8 mouse cellular contexts compared by ENCODE assay signal in genomic region chr10:13090596-13091424, GRCm38 (mm10). TPM values are rescaled to one million over a fixed set of nuclear protein-coding genes. Genes with fewer than 3 reads are reported as not detected.
A peak's percentile ranks its signal among the peaks of the same experiment; 100 is the strongest.
DNase-seq lines count a peak whose midpoint lies in the region; ATAC-seq and TF ChIP-seq lines count a peak whose summit lies in the region.

No protein-coding gene starts in this region.

- no peak for TF ChIP-seq POLR2A in small intestine, adult 2 months (IDR thresholded peaks at IDR 0.05; ENCODE audit: low read depth, low read length)

- H3K9me3 ChIP-seq in embryonic facial prominence, embryonic 11.5 days (replicated peaks; ENCODE audit: control insufficient read depth, low read length): peaks cover 2% of the 10 kb centered on the region
- peaks cover 15% of the 10 kb centered on the region; the same call in 1 of the 2 replicates for H3K9me3 ChIP-seq in limb, embryonic 11.5 days (ENCODE audit: control insufficient read depth, low read length)
- peaks cover 31% of the 10 kb centered on the region for H3K9me3 ChIP-seq in midbrain, embryonic 11.5 days (ENCODE audit: control insufficient read depth, low read length)

- H3K27me3 ChIP-seq in embryonic facial prominence, embryonic 11.5 days (ENCODE audit: control insufficient read depth, insufficient read depth, low read length): no peaks in the 10 kb centered on the region
- no peaks in the 10 kb centered on the region for H3K27me3 ChIP-seq in limb, embryonic 11.5 days (ENCODE audit: control insufficient read depth, insufficient read depth, low read length)
- H3K27me3 ChIP-seq in midbrain, embryonic 11.5 days (ENCODE audit: control insufficient read depth, insufficient read depth, low read length): no peaks in the 10 kb centered on the region
- 0 out of 2 replicates have a peak, but pooled peaks cover 2% of the 10 kb centered on the region for H3K27me3 ChIP-seq in small intestine, adult 2 months (ENCODE audit: control insufficient read depth, insufficient read depth, low read length)

- no peak for TF ChIP-seq CTCF in small intestine, adult 2 months (IDR thresholded peaks at IDR 0.05; ENCODE audit: extremely low read depth, insufficient read length, insufficient replicate concordance, low read depth, low read length)

- DNase-seq in adrenal gland, postnatal 4 days (ENCODE audit: low spot score in 2 of 2): peak; percentile 24 to 47
- DNase-seq in embryonic facial prominence, embryonic 11.5 days (ENCODE audit: low spot score): peak; percentile 81
- peak; percentile 67 to 76 for DNase-seq in heart, adult 18-20 months
- DNase-seq in kidney, adult 18-20 months: peak; percentile 59
- peak; percentile 76 for DNase-seq in limb, embryonic 11.5 days (ENCODE audit: low spot score)
- DNase-seq in midbrain, embryonic 11.5 days (ENCODE audit: low spot score, missing footprints): peak; percentile 96

- peak; percentile 96 for ATAC-seq in embryonic facial prominence, embryonic 11.5 days (replicated peaks; ENCODE audit: insufficient number of reproducible peaks, low FRiP score, low TSS enrichment, low read depth)
- ATAC-seq in limb, embryonic 11.5 days (ENCODE audit: insufficient number of reproducible peaks, low FRiP score, low TSS enrichment, low read depth): peak; percentile 91
- peak; percentile 95 for ATAC-seq in midbrain, embryonic 11.5 days (ENCODE audit: low FRiP score)
- no peak for ATAC-seq in erythroid progenitor cell, adult 5-6 weeks (replicated peaks; ENCODE audit: low FRiP score, poor library complexity, severe bottlenecking)

- 44% methylated on average over 69 of the region's 70 CpGs for WGBS in embryonic facial prominence, embryonic 11.5 days
- WGBS in limb, embryonic 11.5 days: 43% methylated on average over 70 of the region's 70 CpGs
- WGBS in midbrain, embryonic 11.5 days: 48% methylated on average over 70 of the region's 70 CpGs
- WGBS in small intestine, adult 2 months: 50% methylated on average over 70 of the region's 70 CpGs

- H3K9ac ChIP-seq in embryonic facial prominence, embryonic 11.5 days (replicated peaks; ENCODE audit: low read length): peak overlapping the region; percentile 63
- H3K9ac ChIP-seq in limb, embryonic 11.5 days (ENCODE audit: low read length): peak overlapping the region; percentile 61
- H3K9ac ChIP-seq in midbrain, embryonic 11.5 days (ENCODE audit: low read length): peak overlapping the region; percentile 77

- no peak overlapping the region for H3K27ac ChIP-seq in embryonic facial prominence, embryonic 11.5 days (replicated peaks; ENCODE audit: low read depth, low read length)
- no peak overlapping the region for H3K27ac ChIP-seq in limb, embryonic 11.5 days (replicated peaks; ENCODE audit: low read depth, low read length)
- no peak overlapping the region; the same call in 1 of the 2 replicates for H3K27ac ChIP-seq in midbrain, embryonic 11.5 days (ENCODE audit: low read depth, low read length)
- H3K27ac ChIP-seq in small intestine, adult 2 months (ENCODE audit: insufficient read depth, low read depth, low read length): no peak overlapping the region

- H3K4me3 ChIP-seq in embryonic facial prominence, embryonic 11.5 days (ENCODE audit: low read depth, low read length): peak overlapping the region; percentile 50
- H3K4me3 ChIP-seq in limb, embryonic 11.5 days (ENCODE audit: low read depth, low read length): peak overlapping the region; percentile 43
- H3K4me3 ChIP-seq in midbrain, embryonic 11.5 days (ENCODE audit: low read depth, low read length): peak overlapping the region; percentile 62
- peak overlapping the region; percentile 63 for H3K4me3 ChIP-seq in small intestine, adult 2 months (ENCODE audit: low read depth, low read length)

- no peaks in the 10 kb centered on the region for H3K4me1 ChIP-seq in embryonic facial prominence, embryonic 11.5 days (ENCODE audit: control insufficient read depth, insufficient read depth, low read length)
- H3K4me1 ChIP-seq in limb, embryonic 11.5 days (ENCODE audit: control insufficient read depth, insufficient read depth, low read length): no peaks in the 10 kb centered on the region
- H3K4me1 ChIP-seq in midbrain, embryonic 11.5 days (ENCODE audit: control insufficient read depth, insufficient read depth, low read length): no peaks in the 10 kb centered on the region; the same call in 1 of the 2 replicates
- no peaks in the 10 kb centered on the region for H3K4me1 ChIP-seq in small intestine, adult 2 months (ENCODE audit: control insufficient read depth, insufficient read depth, insufficient read length, low read length)

- H3K36me3 ChIP-seq in embryonic facial prominence, embryonic 11.5 days (replicated peaks; ENCODE audit: control insufficient read depth, insufficient read depth, low read depth, low read length): no peaks in the 10 kb centered on the region
- no peaks in the 10 kb centered on the region for H3K36me3 ChIP-seq in limb, embryonic 11.5 days (ENCODE audit: control insufficient read depth, insufficient read depth, low read length)
- H3K36me3 ChIP-seq in midbrain, embryonic 11.5 days (ENCODE audit: control insufficient read depth, insufficient read depth, low read length): no peaks in the 10 kb centered on the region
- no peaks in the 10 kb centered on the region for H3K36me3 ChIP-seq in small intestine, adult 2 months (ENCODE audit: control insufficient read depth, insufficient read depth, low read length)

- peak overlapping the region; percentile 57 for H3K4me2 ChIP-seq in embryonic facial prominence, embryonic 11.5 days (ENCODE audit: low read depth, low read length)
- peak overlapping the region; percentile 66 for H3K4me2 ChIP-seq in limb, embryonic 11.5 days (ENCODE audit: low read depth, severe bottlenecking)
- peak overlapping the region; percentile 53 for H3K4me2 ChIP-seq in midbrain, embryonic 11.5 days

RNA-seq across cellular contexts. Expression of gene Plagl1, which starts 30.5 kb away (rescaled TPM):
- 100 to 1,000 TPM; 111 to 114 TPM for total RNA-seq in adrenal gland, postnatal 4 days (2021)
- polyA plus RNA-seq in embryonic facial prominence, embryonic 11.5 days (2014; fragmentation: Nextera tagmentation; extraction: Ambion mirVana): 136 and 141 TPM in 2 replicates
- total RNA-seq in heart, adult 18-20 months (2021): 1 to 10 TPM; 6.2 to 9.4 TPM
- 74.5 and 74.9 TPM in 2 replicates for polyA plus RNA-seq in limb, embryonic 11.5 days (2014; fragmentation: Nextera tagmentation; extraction: Ambion mirVana)
- 129 and 142 TPM in 2 replicates for polyA plus RNA-seq in midbrain, embryonic 11.5 days (2014; fragmentation: Nextera tagmentation; extraction: Ambion mirVana)
- 3.6 and 4.8 TPM in 2 replicates for polyA plus RNA-seq in small intestine, adult 2 months (2012; rRNA removed)
- total RNA-seq in erythroid progenitor cell, adult 5-6 weeks (2015; ENCODE audit: low replicate concordance): not detected in 2 replicates
- not detected in 2 replicates for total RNA-seq in erythroid progenitor cell, adult 5-6 weeks (2017; ENCODE audit: low replicate concordance)

Comparison
In these comparisons a context has a peak if more than half of its experiments do, and no peak if none do; other contexts are left out.
1. DNase-seq: peak in every context shown above with its lines; median percentile 96 in midbrain, embryonic 11.5 days; 81 in embryonic facial prominence, embryonic 11.5 days; 76 in limb, embryonic 11.5 days; 72 in heart, adult 18-20 months; 59 in kidney, adult 18-20 months; 36 in adrenal gland, postnatal 4 days.
2. RNA of gene Plagl1, which starts 30.5 kb away (polyA plus RNA-seq): 136 to 141 TPM in embryonic facial prominence, embryonic 11.5 days, 129 to 142 TPM in midbrain, embryonic 11.5 days and 74.5 to 74.9 TPM in limb, embryonic 11.5 days; 3.6 to 4.8 TPM in small intestine, adult 2 months; every median in the first group is over 10 times any median in the second.
3. Peak in every context shown above with its lines, with median percentiles within 50 percentile points of each other: H3K4me2 ChIP-seq, H3K4me3 ChIP-seq and H3K9ac ChIP-seq.